Mouse (Mus musculus) midbrain, embryonic 16.5 days (tissue): ENCODE measurements at regions not wholly inside any gene's neighbourhood (a gene's known extent, or its start where the extent isn't known, plus 50 kb on each side); places are given as distances from the start of the nearest gene placed in this dataset.

Experiments
- ATAC-seq: fragments of 200-750 bp; cut with Nextera tagmentation; 2 replicates; pipeline ENCODE4 v1.8.0; 2017; ENCODE audit warnings: moderate TSS enrichment
- H3K27ac ChIP-seq: fragments of 300-500 bp; sonication (generic); 2 replicates; pipeline ENCODE4 v1.5.1; 2014; ENCODE audit warnings: mild to moderate bottlenecking, low read length, mixed read lengths
- H3K27me3 ChIP-seq: fragments of 300-500 bp; sonication (generic); 2 replicates; pipeline ENCODE4 v1.6.1; 2014; ENCODE audit warnings: low read depth, low read length, mixed read lengths; ENCODE audit not compliant: control insufficient read depth, insufficient read depth
- H3K36me3 ChIP-seq: fragments of 300-500 bp; sonication (generic); 2 replicates; pipeline ENCODE4 v1.6.1; 2014; ENCODE audit warnings: mild to moderate bottlenecking, low read length, moderate library complexity, mixed read lengths; ENCODE audit not compliant: control insufficient read depth, insufficient read depth
- H3K4me1 ChIP-seq: fragments of 300-500 bp; sonication (generic); 2 replicates; pipeline ENCODE4 v1.6.1; 2014; ENCODE audit warnings: mild to moderate bottlenecking, low read length, mixed read lengths; ENCODE audit not compliant: control insufficient read depth, insufficient read depth
- H3K4me2 ChIP-seq: fragments of 300-500 bp; sonication (generic); 2 replicates; pipeline ENCODE4 v1.6.1; 2014; ENCODE audit warnings: mild to moderate bottlenecking, low read length, mixed read lengths
- H3K4me3 ChIP-seq: fragments of 300-500 bp; sonication (generic); 2 replicates; pipeline ENCODE4 v1.5.1; 2014; ENCODE audit warnings: low read depth, mild to moderate bottlenecking, low read length, moderate library complexity, mixed read lengths
- H3K9ac ChIP-seq: fragments of 300-500 bp; sonication (generic); 2 replicates; pipeline ENCODE4 v1.6.1; 2014; ENCODE audit warnings: low read depth, low read length, mixed read lengths
- H3K9me3 ChIP-seq: fragments of 300-500 bp; sonication (generic); replicated peaks from 2 replicates; pipeline ENCODE4 v1.6.1; 2014; ENCODE audit warnings: mild to moderate bottlenecking, low read length, mixed read lengths; ENCODE audit not compliant: control insufficient read depth, poor library complexity, severe bottlenecking
- WGBS: fragments of 180-500 bp; shearing (Covaris S2); extraction: QIAGEN DNeasy Blood & Tissue Kit; methylation state at CpG from one replicate; pipeline ENCODE4 v1.1.7; 2014; 5-methylcytosine and 5-hydroxymethylcytosine counted together

DNA sequence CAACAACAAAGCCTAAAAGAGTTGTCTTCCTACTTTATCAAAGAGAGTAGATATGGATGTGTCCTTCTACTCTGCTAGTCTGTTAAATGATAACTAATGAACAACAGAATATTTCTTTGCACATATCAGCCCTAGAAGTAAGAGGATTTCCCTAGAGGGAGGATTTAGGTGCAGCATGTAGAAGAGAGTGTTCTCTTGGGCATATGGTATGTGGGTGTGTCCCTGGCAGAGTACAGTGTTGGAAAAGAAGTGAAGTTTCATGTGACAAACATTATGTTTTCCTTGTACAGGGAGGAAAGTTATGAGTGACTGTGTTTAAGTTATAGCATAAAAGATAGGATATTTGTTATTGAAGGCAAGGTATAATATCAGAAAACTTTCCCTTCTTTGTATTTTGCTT is 143.6 kb upstream of the Sphkap start:
- H3K27ac ChIP-seq: no peak overlapping the region
- no peak overlapping the region for H3K4me2 ChIP-seq
- H3K9ac ChIP-seq: no peak overlapping the region
- no peaks in the 10 kb centered on the region for H3K9me3 ChIP-seq
- H3K4me1 ChIP-seq: no peaks in the 10 kb centered on the region
- H3K4me3 ChIP-seq: no peak overlapping the region
- no peak for ATAC-seq
- H3K27me3 ChIP-seq: no peaks in the 10 kb centered on the region
- H3K36me3 ChIP-seq: no peaks in the 10 kb centered on the region

DNA sequence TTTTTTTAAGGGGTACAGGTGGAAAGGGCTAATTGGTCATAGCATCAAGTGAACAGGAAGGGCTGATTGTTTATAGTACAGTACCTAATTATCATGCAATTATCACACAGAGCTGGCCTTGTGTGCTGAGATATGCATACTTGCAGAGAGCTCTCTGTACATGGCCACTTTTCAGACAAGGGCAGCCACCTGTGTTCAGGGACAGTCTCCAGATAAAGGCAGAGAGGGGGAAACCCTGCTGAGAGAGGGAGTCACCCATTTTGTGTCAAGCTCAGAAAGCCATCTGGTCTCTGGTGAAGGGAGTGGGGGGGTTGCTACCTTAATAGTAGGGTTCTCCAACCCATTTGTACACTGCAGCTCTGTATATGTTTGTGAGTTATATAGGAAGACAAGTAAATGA is 127.5 kb upstream of the Sphkap start:
- no peak overlapping the region for H3K4me3 ChIP-seq
- no peak overlapping the region for H3K4me2 ChIP-seq
- H3K9me3 ChIP-seq: no peaks in the 10 kb centered on the region; the same call in 1 of the 2 replicates
- no peaks in the 10 kb centered on the region for H3K4me1 ChIP-seq
- H3K9ac ChIP-seq: no peak overlapping the region
- H3K27me3 ChIP-seq: no peaks in the 10 kb centered on the region
- H3K27ac ChIP-seq: no peak overlapping the region
- no peaks in the 10 kb centered on the region for H3K36me3 ChIP-seq
- ATAC-seq: no peak

DNA sequence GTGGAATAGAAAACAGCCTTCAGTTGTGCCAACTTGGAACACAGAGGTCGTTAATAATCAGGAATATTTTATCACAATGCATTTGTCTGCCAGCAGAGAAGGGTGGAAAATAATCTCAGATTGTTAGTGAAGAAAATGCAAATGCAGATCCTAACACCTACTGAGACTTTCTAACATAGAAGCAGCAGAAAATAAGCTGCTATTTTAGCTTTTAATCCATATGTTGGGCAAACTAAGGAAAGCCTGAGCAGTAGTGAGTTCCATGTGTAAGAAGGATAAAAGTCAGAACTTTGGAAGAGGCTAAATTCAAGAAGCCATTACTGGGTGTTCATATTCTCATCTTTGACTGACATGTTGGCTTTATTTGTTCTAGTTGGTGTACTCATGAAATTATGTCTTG is 119.8 kb upstream of the Sphkap start:
- no peaks in the 10 kb centered on the region for H3K4me1 ChIP-seq
- no peak overlapping the region for H3K4me2 ChIP-seq
- H3K4me3 ChIP-seq: no peak overlapping the region
- H3K27me3 ChIP-seq: no peaks in the 10 kb centered on the region
- H3K36me3 ChIP-seq: no peaks in the 10 kb centered on the region
- WGBS: 74% methylated on average over 1 of the region's 1 CpGs
- H3K27ac ChIP-seq: no peak overlapping the region
- H3K9me3 ChIP-seq: peaks cover 3% of the 10 kb centered on the region; the same call in 1 of the 2 replicates
- no peak overlapping the region for H3K9ac ChIP-seq
- no peak for ATAC-seq

DNA sequence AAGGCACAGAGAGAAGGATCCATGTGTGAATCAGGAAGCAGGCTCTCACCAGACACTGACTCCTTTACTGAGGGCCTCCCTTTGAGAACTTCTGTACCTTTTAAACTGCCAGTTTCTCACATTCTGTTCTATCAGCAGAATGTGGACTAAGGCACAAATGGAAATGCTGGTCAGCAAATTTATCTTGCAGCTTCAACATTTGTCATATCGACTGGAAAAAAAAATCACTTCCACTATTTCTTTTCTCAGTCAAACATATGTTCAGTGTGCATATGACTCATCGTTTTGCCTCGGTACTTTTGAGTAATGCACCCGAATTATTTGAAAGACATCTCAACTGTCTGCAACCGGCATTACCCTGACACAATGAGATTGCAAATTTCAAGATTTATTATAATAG is 101.4 kb upstream of the Sphkap start:
- H3K4me3 ChIP-seq: no peak overlapping the region
- no peak for ATAC-seq
- no peaks in the 10 kb centered on the region for H3K9me3 ChIP-seq
- no peaks in the 10 kb centered on the region for H3K27me3 ChIP-seq
- no peaks in the 10 kb centered on the region for H3K36me3 ChIP-seq
- H3K9ac ChIP-seq: no peak overlapping the region
- no peak overlapping the region for H3K4me2 ChIP-seq
- no peak overlapping the region for H3K27ac ChIP-seq
- H3K4me1 ChIP-seq: no peaks in the 10 kb centered on the region
- WGBS: 86% methylated on average over 5 of the region's 5 CpGs

DNA sequence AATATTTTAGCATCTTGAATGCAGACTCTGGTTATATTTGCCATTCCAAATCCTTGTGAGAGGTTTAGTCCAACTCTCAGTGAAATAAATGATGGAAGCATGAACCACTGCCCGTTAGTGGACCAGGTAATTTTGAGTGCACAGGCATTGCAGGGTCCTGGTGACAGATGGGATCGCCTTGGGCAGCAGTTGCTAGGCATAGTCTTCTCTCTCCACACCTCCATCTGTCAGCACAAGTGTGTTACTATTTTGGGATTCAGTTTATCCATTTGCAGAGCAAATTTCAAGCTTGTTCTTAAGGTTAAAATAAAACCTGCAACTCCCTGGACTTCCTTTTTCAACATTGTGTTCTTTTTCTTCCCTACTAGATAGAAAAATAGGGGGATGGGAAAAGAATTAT is 97.4 kb upstream of the Sphkap start:
- no peak for ATAC-seq
- H3K9ac ChIP-seq: no peak overlapping the region
- no peak overlapping the region for H3K27ac ChIP-seq
- no peak overlapping the region for H3K4me3 ChIP-seq
- no peaks in the 10 kb centered on the region for H3K36me3 ChIP-seq
- no peaks in the 10 kb centered on the region for H3K4me1 ChIP-seq
- WGBS: 72% methylated on average over 2 of the region's 2 CpGs
- no peaks in the 10 kb centered on the region for H3K9me3 ChIP-seq
- no peaks in the 10 kb centered on the region for H3K27me3 ChIP-seq
- no peak overlapping the region for H3K4me2 ChIP-seq

DNA sequence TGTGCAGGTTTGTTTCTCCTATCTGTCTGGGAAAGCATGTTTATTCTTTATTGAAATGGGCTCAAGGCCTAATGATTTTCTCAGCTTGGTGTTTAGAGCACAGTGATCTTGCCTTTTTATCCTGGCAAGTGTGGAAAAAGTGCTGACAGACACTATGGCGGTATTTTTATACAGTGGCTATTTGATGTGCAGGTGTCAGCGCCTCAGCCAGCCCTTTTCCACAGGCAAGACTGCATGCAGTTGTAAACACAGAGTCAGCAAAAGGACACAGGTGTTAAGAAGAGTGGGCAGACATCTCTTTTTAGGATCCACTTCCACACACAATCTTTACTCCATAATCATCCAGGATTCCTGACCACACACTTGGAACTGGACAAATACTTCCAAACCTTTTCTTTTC is 88.9 kb upstream of the Sphkap start:
- H3K27ac ChIP-seq: no peak overlapping the region
- WGBS: 74% methylated on average over 2 of the region's 2 CpGs
- no peaks in the 10 kb centered on the region for H3K4me1 ChIP-seq
- no peak overlapping the region for H3K9ac ChIP-seq
- ATAC-seq: no peak; the same call in 1 of the 2 replicates
- no peaks in the 10 kb centered on the region for H3K9me3 ChIP-seq
- H3K4me2 ChIP-seq: no peak overlapping the region
- no peak overlapping the region for H3K4me3 ChIP-seq
- no peaks in the 10 kb centered on the region for H3K36me3 ChIP-seq
- H3K27me3 ChIP-seq: no peaks in the 10 kb centered on the region

DNA sequence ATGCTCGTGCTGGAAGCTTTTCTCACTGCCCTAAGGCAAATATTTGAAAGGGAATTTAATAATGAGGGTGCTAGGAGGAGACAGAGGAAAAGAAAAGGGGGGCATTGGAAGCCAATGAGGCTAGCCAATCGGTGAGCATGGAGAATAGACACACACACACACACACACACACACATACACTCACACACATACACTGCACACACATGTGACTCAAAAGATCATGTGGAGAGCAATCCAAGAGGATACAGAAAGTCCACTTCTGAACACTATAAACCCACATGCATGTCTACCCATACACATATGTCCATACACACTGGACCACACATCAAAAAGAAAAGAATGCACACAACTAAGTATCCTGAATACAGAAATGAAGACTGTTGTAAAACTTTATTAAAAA is 88.4 kb upstream of the Sphkap start:
- H3K4me3 ChIP-seq: no peak overlapping the region
- H3K27me3 ChIP-seq: no peaks in the 10 kb centered on the region
- no peak overlapping the region for H3K4me2 ChIP-seq
- no peak overlapping the region for H3K9ac ChIP-seq
- no peaks in the 10 kb centered on the region for H3K9me3 ChIP-seq
- WGBS: 47% methylated on average over 2 of the region's 2 CpGs
- H3K4me1 ChIP-seq: no peaks in the 10 kb centered on the region
- peak; percentile 45; the same call in 1 of the 2 replicates for ATAC-seq
- H3K27ac ChIP-seq: no peak overlapping the region
- no peaks in the 10 kb centered on the region for H3K36me3 ChIP-seq

DNA sequence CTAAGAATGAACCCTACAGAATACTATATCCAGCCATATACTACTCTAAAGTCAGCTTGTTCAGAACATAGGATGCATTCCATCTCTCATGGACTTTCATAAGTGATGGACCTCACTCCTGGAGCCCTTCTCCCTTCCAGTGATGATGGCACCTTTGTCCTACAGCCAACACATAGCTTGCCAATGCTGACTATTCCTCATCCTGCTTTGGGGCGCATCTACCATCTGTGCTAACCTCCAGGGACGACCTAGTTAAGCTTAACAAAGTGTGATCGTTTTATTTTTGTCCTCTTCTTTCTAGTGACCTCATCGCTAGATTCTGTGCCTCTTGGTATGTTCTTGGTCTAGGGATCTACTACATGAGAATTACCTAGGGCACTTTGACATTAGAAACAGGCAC is 87.0 kb upstream of the Sphkap start:
- H3K9ac ChIP-seq: no peak overlapping the region
- H3K27ac ChIP-seq: no peak overlapping the region
- H3K4me1 ChIP-seq: no peaks in the 10 kb centered on the region
- no peak overlapping the region for H3K4me2 ChIP-seq
- H3K9me3 ChIP-seq: no peaks in the 10 kb centered on the region
- no peaks in the 10 kb centered on the region for H3K27me3 ChIP-seq
- H3K36me3 ChIP-seq: no peaks in the 10 kb centered on the region
- 83% methylated on average over 4 of the region's 4 CpGs for whole genome bisulfite sequencing
- no peak for ATAC-seq
- no peak overlapping the region for H3K4me3 ChIP-seq

DNA sequence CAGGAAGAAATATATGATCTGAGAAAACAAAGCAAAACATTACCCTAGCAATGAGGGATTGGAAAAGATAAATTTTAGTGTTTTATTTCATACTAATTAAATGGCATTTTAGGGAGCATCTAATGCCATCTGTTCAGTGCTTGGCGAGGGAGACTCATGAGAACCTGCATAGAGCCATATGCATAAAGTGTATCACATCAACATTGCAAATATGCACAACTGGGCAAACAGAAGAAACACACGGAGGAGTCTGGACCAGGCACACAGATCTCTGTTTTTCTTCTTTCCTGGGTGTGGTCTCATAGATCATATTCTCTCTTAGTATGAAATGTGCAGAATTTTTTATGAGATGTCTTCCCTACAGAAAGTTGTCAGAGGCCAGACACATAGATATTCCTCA is 71.1 kb upstream of the Sphkap start:
- no peak overlapping the region for H3K4me3 ChIP-seq
- ATAC-seq: no peak
- no peak overlapping the region for H3K4me2 ChIP-seq
- no peaks in the 10 kb centered on the region for H3K9me3 ChIP-seq
- H3K4me1 ChIP-seq: no peaks in the 10 kb centered on the region
- no peaks in the 10 kb centered on the region for H3K27me3 ChIP-seq
- H3K27ac ChIP-seq: no peak overlapping the region
- H3K36me3 ChIP-seq: no peaks in the 10 kb centered on the region
- WGBS: 72% methylated on average over 2 of the region's 2 CpGs
- H3K9ac ChIP-seq: no peak overlapping the region
